Mouse (Mus musculus) gastrocnemius, postnatal 4 days (tissue): Measurements from ENCODE around the gene Mef2c. TPM values are rescaled to one million over a fixed set of nuclear protein-coding genes. Genes with fewer than 3 reads are reported as not detected.

Experiments
- DNase-seq, 2 experiments: peaks; one replicate each; pipeline ENCODE4 v3.0.0; 2021 to 2022; ENCODE audit warnings: low spot score in 2 of 2, mixed read lengths in 2 of 2
- long read RNA-seq, 2 experiments: library from polyadenylated mRNA; stranded (forward); transcript quantifications; one replicate each; pipeline ENCODE4 v2.0.0; 2021
- total RNA-seq, 2 experiments: library from RNA; stranded (reverse); gene quantifications; 2 replicates each; pipeline ENCODE4 v1.2.3; 2021

The Mef2c gene
- 100 to 1,000 TPM; 565 to 585 TPM for total RNA-seq
- long read RNA-seq, experiment 1, full-length matches to known transcripts = 110 of 381 reads
- long read RNA-seq, experiment 1, partial matches to known transcripts = 15 of 381 reads
- long read RNA-seq, experiment 1, other reads (novel, unspliced or antisense) = 256 of 381 reads
- long read RNA-seq, experiment 2, full-length matches to known transcripts = 179 of 533 reads
- long read RNA-seq, experiment 2, partial matches to known transcripts = 78 of 533 reads
- long read RNA-seq, experiment 2, other reads (novel, unspliced or antisense) = 276 of 533 reads

DNA sequence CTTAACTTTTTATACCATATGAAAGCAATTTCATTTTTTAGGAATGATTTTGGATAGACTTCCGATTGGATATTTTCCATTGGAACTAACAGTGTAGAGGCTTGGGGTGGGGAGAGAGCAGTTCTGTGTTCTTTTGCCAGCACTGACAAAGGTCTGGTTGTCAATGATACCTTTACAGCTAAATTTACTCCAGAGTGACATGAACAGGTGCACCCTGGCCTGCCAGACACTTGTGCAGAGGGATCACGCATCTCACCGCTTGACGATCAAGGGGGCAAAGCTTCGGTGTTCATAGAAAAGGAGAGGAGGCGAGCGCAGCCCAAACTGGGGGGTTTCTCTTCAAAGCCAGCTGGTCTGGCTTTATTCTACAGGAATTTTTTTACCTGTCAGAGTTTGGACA is at the start of gene Mef2c:
Mef2c (plus strand) TSS at position 116 of the 400 bp plus-strand sequence.
- peak in 1 of 2 experiments; percentile 25 for DNase-seq

DNA sequence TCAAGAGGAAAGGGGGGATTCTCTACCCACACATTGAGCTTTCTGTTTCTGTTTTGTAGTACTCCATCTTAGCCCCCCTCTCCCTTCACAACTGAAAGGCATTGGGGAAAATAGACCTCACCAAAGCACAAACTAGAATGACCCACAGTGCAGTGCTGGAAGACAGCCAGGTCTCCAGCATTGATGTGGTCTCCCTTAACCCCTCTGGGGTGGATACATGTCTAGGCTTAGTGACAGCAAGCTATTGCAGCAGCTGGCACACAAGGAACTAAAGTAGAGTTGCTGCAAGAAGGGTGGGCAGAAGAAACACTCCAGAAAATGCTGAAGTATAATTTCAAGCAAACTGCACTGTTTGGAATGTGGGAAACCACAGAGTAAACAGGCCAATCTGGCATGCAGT is 45.1 kb upstream of the Mef2c start:
- DNase-seq = no peak

DNA sequence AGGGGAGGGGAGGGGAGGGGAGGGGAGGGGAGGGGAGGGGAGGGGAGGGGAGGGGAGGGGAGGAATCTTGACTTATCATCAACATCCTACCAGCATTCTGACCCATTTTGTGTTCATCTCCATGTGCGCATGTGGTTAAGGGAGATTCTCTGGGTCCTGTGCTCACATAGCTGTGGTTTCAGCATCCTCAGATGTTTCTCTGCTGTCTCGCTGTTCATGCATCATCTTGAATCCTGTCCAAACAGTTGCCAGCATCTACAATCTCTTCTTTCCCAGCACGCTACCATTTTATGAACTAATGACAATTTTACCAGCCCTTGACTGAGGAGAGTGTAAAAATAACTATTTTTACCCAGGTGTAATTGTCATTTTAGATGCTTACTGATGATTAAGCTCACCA is 44.2 kb upstream of the Mef2c start:
- no peak for DNase-seq

DNA sequence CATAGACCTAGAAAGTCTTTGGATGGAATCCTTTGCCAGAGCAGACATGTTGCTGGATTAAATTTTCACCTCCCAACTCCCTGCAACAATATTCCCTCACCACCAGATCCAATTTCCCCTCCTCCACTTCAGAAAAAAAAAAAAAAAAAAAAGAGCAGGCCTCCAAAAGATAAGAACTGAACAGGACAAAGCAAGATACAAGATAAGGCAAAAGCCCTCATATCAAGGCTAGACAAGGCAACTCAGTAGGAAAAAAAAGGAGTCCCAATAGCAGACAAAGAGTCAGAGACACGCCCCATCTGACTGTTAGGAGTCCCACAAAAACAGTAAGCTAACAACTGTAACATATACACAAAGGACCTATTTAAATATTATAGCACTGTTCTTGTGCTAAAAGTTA is 43.2 kb upstream of the Mef2c start:
- peak in 1 of 2 experiments; percentile 1 for DNase-seq

DNA sequence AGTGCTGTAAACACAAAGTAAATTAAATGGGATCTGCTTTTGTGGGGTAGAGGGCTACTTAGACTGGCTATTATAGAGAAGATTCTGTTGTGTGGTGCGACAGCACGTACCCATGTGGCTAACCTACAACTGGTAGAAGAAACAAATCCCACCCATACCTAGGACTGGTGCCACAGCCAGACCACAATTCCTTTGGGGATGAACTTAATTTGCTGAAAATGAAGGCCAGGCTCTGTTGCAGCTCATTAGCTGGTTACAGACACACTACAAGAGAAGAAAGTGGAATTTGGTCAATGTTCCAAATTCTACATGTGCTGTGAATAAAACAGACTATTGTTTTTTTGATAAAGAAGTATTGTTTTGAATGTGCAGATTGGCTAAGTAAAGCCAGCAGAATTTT is 42.3 kb upstream of the Mef2c start:
- DNase-seq = no peak

DNA sequence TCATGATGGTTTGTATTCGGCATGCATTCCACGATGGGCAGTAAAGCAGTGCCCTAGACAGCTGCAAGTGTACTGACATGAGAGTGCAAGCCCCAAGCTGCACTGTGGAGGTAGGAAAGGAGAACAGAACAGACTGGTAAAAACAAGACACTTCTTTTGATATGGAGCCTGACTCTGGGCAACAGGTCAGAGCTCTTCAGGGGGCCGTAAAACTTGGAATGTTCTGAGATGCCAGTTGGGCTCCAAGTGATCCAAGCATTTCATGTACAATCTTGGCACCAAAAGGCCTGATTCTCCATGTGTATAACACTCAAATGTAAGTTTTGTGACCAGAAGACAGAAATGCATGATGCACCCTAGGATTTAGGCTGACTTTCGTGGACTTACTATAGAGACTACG is 37.1 kb upstream of the Mef2c start:
- no peak for DNase-seq

DNA sequence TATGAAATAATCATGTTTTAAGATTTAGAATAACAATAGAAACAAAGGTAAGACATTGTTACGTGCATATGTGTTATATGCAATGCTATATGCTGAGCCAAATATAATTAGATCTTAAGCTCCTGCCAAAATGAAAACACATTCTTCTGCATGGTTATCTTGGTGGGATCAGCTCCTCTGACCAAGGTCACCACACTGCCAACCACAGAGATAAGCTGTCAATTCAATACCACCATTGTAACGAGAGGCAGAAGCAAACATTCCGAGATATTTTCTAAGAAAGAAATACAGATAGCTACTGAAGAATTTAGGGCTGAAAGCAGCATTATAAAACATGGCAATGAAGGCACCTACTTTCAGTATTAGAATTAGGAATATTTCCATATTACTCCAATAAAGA is 35.0 kb upstream of the Mef2c start:
- DNase-seq = no peak

DNA sequence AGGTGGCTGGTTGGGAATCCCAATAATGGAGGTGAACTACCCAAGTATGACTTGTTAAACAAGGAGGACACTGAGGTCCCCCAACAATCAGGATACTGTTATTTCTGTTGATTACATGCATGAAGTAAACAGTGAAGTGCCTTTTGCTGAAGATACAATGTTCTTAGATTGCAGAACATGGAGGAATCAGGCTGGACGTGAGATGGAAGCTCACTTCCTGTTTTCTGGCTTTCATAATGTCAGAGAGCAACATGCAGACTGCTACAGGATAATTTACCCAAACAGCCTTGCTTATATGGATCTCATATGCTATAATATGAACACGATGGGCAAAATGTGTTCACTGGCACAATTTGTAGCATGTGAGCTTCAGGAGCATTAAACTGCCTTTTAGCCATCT is 30.1 kb upstream of the Mef2c start:
- no peak for DNase-seq

DNA sequence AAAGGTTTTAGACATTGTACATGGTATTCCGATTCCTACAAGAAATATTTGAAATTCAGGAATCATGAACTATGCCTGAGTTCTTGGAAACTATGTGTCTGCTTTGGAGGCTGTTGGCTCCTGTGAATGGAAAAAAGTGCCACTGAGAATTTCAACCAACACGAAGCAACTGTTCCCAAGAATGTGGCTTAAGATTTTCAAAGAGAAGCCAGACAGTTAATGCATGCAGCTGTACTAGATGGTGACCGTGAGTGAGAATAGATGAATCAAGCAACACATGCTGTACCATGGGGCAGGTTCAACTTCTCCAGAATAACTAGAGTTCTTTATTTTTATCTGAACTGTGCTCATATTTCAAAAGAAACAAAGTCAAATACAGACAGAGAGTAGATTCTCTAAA is 23.4 kb upstream of the Mef2c start:
- DNase-seq = no peak

DNA sequence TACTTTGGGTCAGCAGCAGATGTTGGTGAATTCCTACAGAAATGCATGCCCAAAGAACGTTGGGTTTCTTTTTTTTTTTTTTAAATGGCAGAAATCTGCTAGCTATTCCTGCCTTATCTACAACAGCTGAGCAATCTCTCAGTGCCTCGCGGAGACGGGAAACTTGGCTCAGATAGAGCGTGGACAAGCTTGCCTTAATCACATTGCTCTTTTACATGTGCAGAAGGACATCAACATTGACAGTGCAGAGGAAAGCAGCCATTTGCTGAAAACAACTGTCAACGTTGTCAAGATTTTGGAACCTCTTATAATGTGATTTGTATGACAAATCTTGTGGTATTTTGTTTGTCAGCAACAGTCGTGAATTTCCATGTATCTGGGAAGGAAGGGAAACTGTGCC is 22.5 kb upstream of the Mef2c start:
- no peak for DNase-seq

DNA sequence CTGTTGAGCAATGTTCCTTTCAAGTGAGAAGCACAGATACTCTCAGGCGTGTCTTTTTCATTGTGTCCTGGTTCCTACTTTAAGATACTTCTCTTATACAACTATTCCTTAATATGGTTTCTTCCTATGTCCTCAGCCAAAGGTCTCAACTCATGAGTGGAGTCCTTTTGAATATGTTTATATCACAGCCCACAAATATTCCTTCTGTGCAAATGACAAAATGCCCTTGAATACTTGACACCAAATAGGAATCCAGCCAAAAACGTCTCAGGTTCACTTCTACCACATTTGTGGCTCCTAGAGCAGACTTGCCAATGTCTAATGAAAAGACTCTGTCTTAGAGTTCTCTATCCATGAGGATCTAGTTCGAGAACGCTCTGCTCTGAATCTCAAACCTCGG is 21.7 kb upstream of the Mef2c start:
- DNase-seq = no peak

DNA sequence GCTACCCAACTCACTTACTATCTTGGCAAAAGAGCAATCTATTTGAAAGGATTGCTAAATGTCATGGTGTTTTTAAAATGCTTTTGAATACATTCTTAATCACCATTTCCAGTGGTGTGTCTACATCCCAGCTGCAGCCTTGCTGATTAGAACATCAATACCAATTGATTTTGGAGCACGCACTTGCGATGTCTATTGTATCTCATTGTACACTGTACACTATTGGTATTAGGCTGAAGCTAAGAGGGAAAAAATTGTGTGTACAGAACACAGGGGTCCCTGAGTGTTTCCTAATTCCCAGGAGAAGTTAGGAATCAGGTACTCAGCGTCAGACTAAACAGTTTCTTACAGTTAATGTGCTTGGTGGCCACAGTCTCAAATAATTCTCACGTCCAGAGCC is 19.6 kb upstream of the Mef2c start:
- DNase-seq = no peak

DNA sequence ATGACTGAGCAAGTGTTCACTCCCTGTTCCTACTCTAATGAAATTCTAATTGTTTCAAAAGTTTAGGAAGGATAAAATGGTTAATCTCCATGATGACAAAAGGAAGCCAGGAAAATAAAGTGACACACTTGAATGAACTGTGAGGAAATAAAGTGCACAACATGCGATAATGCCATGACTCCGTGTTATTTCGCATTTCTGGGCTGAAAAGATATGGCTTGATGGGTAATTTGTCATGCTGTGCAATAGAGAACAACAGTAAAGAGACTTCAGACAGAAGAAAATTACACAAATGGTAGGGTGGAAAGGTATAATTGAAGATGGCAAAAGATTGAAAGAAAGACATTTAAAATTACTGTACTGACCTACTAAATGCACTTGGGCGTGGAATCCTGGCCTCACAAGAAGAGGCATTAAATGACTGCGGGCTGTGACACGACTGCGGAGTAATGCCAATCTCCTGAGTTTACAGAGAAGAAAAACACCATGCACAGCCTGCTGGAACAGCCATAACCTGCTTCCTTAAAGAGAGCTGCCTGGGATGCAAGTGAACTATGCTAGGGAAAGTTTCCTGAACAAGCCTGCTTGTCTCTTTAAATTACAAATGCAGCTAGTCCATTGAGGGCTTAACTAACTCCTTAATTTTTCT is 19.0 kb upstream of the Mef2c start:
- no peak for DNase-seq

DNA sequence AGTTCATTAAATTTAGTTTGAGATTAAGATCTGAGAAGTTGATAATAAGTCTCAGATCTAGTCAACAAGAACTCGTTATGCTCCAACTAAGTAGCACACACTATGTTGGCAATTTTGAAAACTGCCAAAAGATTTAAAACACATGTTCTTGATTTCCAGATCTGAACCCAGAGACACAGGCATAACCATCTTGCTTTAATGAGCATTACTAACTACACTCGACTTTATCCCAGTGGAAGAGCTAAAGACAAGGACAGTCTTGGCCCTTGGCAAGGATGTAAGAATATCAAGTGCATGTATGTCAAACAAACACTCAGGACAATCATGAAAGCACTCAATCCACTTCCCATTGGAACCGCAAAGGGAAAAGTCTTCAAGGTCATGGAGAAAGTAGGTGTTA is 11.8 kb upstream of the Mef2c start:
- DNase-seq = no peak

DNA sequence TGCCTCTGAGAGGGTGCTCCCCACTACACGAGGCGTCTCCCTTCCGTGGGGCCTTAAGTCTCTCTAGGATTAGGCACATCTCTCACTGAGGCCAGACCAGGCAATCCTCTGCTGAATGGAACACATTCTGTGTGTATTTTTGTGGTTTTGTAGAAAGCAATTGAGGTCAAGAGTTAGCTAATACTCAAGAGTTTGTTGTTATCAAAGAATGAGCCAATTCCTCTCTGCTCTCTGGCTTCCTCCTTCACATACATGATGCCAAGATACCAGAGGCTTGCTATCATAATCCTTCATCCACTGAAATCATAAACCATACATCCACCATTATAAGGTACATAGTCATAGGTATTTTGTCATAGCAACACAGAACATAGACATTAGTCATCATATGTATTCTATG is 6.1 kb upstream of the Mef2c start:
- DNase-seq = no peak

DNA sequence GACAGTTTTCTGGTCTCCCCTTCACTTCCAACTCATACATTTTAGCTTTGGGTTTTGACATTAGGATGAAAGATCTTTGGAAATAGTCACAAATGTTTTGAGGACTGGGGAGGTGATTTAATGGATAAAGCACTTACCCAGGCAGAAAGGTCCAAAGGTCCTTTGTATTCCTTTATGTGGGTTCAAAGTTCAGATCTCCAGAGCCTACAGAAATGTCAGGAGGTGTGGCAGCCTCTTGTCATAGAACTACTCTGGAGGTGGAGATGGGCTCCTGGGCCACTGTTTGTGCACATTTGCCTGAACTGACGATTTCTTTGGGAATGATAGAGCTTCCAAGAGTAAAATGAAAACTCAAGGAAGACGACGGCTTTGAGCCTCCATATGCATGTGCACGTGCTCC is 4.3 kb upstream of the Mef2c start:
- no peak for DNase-seq

DNA sequence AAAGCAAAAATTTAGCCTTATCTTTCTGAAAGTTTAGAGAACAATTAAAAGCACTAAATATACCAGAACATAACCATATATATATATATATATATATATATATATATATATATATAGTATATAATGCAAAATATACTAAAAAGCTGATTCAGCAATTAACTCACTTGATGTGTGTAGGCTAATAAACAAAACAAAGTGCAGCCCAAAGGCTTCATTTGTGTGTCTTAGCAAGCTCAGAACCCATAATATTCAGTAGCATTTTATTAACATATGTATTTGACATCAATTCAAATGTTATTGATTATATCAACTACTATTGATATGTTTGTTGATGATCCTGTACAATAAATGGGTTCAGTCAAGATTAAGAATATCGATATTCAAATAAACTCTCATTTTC is 3.9 kb downstream of the Mef2c start:
- DNase-seq = no peak

DNA sequence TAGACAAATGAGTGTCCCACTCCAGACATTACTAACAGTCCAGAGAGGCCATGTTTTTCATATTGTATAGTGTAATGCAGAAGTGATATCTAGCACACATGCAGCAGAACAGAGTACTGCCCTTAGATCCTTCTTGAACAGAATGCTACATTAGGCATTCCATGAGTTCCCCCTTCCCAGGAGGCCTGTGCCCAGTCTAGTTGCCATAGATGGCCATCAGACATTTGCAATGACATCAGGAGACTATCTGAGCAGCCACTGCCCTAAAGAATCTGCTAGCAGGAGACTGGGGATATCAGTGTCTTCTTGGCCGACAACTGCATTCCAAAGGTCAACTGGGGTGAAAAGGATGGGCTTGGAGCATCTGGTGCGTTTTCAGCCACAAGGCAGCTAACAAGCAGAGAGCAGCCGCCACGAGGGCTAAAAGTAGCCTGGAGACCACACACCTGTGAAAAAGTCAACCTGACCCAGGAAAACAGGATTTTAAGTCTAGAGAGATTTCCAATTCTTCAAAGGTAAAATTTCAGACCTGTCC is 11.2 kb downstream of the Mef2c start:
- DNase-seq = peak in 1 of 2 experiments; percentile 21

DNA sequence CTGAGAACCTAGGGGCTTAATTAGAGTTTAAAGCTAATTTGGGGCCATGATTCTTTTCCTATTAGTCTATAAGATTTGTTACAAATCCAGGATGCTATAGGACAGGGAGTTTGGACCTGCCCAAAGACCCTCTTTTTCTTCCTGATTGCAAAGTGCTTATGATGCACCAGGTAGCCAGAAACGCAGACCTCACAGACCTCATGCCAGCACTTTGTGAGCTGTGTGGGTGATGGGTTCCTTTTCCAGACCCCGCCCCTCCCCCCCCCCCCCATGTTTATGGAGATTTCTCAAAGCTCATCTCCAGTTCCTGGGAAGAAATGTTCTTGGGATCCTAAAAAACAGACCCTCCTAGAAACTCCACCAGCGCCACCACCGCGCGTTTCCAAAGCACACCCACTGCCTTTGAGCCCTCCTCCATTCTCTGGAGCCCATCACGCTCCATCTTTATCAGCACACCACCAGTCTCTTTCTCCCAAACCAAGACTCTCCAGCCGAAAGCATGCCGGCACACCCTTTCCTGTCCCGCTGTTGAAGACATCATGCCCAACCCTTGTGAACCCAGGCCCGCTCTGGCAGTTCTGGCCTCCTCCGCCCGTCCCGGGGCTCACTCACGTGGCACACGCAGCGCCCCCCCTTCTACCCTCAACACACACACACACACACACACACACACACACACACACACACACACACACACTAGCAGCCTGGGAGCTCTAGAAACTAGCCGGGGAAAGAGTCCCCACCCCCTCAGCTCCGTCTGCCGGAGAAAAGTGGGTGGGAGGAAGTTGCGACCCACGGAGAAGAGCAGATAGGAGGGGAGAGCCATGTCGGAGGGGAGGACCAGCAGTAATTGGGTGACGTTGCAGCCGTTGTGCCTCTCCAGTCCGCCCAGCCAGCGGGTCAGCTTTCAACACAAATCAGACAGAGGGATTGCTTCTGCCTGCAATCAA is 14.1 kb downstream of the Mef2c start:
- peak; percentile 25 to 70 for DNase-seq

DNA sequence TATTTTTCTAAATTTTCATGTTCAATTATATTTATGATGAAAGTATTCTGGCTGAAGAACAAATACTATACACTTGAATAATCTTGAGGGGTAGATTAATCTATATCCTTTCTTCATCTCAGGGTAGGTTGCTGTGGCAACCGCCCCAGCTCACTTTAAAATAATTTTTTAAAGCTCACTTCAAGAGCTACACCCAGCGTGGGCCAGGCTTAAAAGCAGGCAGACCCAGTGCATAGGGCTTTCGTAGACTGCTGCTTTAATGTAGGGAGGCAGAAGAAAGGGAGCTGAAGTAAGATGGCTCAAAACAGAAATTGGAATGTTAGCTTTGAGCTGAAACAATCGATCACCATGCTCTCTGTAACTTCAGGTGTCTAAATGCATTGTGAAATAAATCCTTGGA is 17.0 kb downstream of the Mef2c start:
- no peak for DNase-seq

DNA sequence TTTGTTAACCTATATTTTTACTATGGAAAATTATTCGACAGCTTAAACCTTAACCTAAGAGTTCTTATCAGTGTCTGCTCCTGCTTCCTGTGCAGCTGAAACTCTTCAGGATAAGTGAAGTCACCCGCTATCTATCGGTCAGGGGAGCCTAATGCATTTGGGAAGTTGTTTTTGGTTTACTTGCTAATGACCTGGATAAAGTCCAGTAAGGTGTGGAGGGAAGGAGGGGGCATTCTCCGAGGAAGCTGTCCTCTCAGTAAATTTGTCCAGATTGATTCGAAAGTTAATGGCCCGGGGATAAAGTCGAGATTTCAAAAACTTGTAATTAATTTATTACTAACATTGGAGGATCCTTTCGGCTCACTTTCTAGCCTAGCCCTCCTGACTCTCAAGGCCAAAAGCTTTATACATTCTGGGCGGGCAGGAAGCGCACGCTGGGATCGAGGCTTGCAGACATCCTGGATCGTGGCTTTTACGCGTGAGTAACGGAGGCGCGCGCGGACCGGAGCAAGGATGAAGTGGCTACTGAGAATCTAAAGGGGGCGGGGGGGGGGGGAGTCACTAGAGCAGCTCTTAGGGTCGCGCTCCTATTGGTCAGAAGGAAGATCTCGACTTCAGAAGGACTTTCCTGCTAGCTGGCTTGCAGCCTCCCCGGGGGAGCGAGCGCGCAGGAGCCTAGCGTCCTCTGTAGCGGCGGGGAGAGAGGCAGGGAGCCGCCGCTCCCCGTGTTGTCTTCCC is 19.6 kb downstream of the Mef2c start:
- DNase-seq = peak; percentile 24 to 71
